Mouse (Mus musculus) bone marrow, adult 2 months (tissue): ENCODE measurements around the gene Zfp39. TPM values are rescaled to one million over a fixed set of nuclear protein-coding genes. Genes with fewer than 3 reads are reported as not detected.
"Not testable (repeated sequence)": the region's sequence is repeated elsewhere in the genome, so short reads cannot be mapped to it uniquely, and the experiment has no call there.

Experiments used
- H3K27ac ChIP-seq: fragments of 200-500 bp; 2 replicates; pipeline ENCODE4 v1.5.1; 2012; ENCODE audit warnings: low read depth, mild to moderate bottlenecking, control low read depth, inconsistent platforms, low read length; ENCODE audit not compliant: control insufficient read depth, poor library complexity, insufficient read depth
- H3K4me1 ChIP-seq: fragments of 200-500 bp; 2 replicates; pipeline ENCODE4 v1.6.1; 2011; ENCODE audit warnings: low read length; ENCODE audit not compliant: control insufficient read depth, insufficient read depth
- H3K4me3 ChIP-seq: fragments of 200-500 bp; replicated peaks from 2 replicates; pipeline ENCODE3; 2011; ENCODE audit warnings: mild to moderate bottlenecking, low read depth, low read length, control low read depth; ENCODE audit not compliant: control insufficient read depth
- CTCF ChIP-seq: fragments of 200-500 bp; IDR thresholded peaks from 2 replicates; pipeline ENCODE4 v1.5.1; 2011; ENCODE audit warnings: low read length, control low read depth; ENCODE audit not compliant: control insufficient read depth, insufficient read depth
- POLR2A ChIP-seq: fragments of 200-500 bp; IDR thresholded peaks from 2 replicates; pipeline ENCODE4 v1.6.1; 2011; ENCODE audit warnings: low read depth, mild to moderate bottlenecking, control low read depth, low read length, borderline replicate concordance; ENCODE audit not compliant: control insufficient read depth
- WGBS: fragments of 180-500 bp; shearing (Covaris S2); methylation state at CpG from one replicate; pipeline ENCODE4 v1.1.7; 2018; 5-methylcytosine and 5-hydroxymethylcytosine counted together
- polyA plus RNA-seq: library from polyadenylated mRNA; stranded (reverse); fragments of >200 nt; gene quantifications from 2 replicates; pipeline ENCODE4 v1.2.4, GENCODE M21; 2011; ENCODE audit warnings: low replicate concordance; ENCODE audit not compliant: missing spikeins, insufficient read depth, insufficient read length

Gene Zfp39
- polyA plus RNA-seq, 1 experiment, result 8.4 TPM

DNA sequence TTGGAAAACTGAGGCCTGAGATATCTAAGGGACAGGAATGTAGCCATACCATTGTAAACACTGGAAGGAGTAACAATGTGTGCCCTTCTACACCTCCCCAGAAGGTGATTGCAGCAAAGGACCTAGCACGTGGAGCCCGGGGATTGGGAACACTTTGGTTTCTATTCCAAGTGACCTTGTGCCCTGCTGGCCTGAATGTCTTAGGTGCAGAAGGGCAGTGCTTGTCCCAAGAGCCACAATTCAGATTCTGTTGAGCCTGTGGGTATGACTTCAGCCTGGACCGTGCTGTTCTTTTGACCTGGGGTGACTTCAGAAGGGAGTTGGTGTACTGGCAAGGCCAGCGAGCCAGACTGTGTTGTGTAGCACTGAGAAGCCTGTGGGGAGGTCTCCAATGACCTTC lies 33.1 kb downstream of the Zfp39 start:
- WGBS, result 87% methylated on average over 4 of the region's 4 CpGs
- no peaks in the 10 kb centered on the region; the same call in 1 of the 2 replicates for H3K4me1 ChIP-seq
- TF ChIP-seq POLR2A (no peak), CTCF (no peak)
- H3K4me3 ChIP-seq, result no peak overlapping the region
- no peak overlapping the region for H3K27ac ChIP-seq

DNA sequence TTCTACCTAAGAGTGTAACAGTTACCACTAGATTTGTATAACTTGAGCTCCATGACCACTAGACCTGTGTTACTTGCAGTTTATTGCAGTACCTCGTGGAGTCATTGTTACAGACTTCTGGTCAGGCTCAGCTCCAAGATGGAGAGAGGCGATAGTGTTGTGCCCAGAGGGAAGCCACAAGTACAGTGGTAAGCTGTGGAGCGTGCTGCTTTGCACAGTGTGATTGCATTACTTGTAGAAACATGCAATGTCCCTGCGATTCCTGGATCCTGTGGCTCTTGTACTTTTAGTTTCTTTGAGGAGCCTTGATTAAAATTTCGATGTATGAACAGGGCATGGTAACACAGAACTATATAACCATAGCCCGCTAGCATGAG lies 36.1 kb downstream of the Zfp39 start:
- Histone ChIP-seq H3K4me1 (no peaks in the 10 kb centered on the region; the same call in 1 of the 2 replicates), H3K27ac (no peak overlapping the region), H3K4me3 (no peak overlapping the region)
- TF ChIP-seq CTCF (no peak), POLR2A (no peak)
- WGBS, result 59% methylated on average over 6 of the region's 6 CpGs

DNA sequence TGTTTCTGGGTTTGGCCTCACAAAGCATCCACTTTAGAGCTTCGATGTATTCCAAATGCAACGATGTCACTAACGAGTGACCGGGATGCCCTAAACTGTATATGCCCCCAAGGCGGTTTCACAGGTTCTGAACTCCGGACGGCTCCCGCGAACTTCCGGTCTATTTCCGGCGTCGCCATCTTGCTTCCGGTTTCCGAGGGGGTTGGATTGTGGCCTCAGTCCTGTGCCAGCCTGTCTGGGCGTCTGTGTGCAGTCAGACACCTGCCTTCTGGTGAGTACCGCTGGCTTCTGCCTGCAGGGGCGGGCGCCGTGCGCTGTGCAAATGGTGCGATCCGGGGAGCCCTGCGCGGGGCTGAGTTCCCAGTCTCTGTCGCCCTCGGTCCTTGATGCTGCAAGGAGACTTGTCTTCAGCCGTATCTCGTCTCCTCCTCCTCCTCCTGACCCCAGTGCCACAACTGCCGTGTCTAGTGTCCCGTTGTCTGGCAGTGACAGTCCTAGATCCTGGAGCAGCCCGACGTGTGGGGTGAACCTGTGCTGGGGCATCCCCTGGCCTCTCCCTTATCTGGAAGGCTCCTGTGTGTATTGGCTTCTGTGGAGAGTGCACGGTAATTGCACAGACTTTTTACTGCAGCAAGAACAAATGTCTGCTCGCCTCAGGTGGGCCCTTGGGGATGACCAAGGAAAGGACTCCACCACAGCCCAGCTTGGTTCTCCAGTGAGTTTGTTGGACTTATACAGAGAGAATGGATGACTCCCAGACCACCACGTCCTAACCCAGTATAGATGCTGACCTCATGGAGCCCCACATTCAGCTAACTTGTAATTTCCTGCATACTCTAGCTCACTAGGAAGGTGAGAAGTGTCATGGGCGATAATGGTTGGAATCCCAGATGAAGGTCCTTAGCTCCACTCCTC lies 36.7 kb downstream of the Zfp39 start, which contains the start of gene 2810021J22Rik:
2810021J22Rik (plus strand) TSS at position 178 of the 915 bp plus-strand sequence.
- Histone ChIP-seq H3K4me1 (no peaks in the 10 kb centered on the region; the same call in 1 of the 2 replicates), H3K27ac (peak within 1 kb of the TSS; percentile 75), H3K4me3 (peak within 1 kb of the TSS; percentile 80)
- WGBS, result 5% methylated on average over 37 of the region's 37 CpGs
- TF ChIP-seq CTCF, result no peak
- TF ChIP-seq POLR2A, result peak; percentile 72; the same call in 1 of the 2 replicates

DNA sequence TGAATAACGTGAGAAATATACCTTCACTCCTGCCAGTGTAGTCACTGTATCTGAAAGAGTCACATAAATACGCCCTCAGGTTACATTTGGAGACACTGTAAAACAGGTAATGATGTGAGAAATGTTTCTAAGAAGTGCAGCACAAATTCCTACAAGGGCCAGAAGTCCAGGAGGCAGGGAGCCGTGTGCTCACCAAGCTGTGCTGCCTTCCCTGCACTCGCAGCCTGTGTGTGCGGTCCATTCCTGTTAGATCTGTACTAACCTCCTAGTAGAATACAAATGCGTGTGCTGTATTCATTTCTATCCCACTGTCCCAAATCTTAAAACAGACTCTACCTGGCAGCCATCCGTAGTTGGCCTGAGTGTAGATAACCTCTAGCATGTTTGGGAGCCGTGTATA lies 43.3 kb downstream of the Zfp39 start:
- 92% methylated on average over 8 of the region's 8 CpGs for WGBS
- no peaks in the 10 kb centered on the region for H3K4me1 ChIP-seq
- no peak overlapping the region for H3K4me3 ChIP-seq
- H3K27ac ChIP-seq, result no peak overlapping the region
- TF ChIP-seq POLR2A (no peak), CTCF (no peak)

DNA sequence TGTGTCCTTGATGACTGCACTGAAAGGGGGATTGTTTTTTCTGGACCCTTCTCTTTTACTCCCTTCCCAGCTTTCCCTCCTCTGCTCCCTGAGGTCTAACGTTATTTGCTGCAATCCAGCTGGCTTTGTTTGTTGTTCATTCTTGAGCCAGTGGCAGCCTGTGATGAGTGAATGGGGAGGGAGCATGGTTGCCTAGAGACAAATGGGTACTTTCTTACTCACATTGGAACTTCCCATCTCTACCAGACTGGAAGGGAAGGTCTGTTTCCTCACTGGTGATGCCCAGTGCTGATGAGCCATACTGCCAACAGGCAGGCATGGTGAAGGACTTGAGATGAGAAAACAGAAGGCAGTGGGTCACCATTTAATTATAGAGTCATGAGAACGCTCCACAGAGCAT lies 54.3 kb downstream of the Zfp39 start:
- no peak for TF ChIP-seq CTCF
- no peak for TF ChIP-seq POLR2A
- Histone ChIP-seq H3K4me3 (no peak overlapping the region), H3K4me1 (peaks cover 2% of the 10 kb centered on the region), H3K27ac (no peak overlapping the region)
- 91% methylated on average over 2 of the region's 2 CpGs for WGBS

DNA sequence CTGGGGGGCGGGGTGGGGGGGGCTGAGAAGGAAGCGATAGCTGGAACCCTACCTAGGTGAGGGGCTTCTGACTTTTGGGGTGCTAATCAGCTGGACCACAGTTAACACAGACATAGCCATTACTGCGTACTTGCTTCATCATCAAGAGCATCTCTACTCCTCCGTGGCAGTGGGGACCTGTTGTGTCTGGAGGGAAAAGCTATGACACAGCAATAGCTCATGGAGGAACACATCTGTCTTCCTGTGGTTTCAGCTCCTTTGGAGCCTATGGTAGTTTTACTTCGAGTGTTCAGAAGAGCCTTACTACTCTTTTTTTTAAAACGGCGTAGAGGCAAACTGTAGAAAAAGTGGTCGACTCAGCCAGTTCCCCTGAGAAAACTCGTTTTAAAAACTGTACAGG lies 56.4 kb downstream of the Zfp39 start:
- peak overlapping the region; percentile 58 for H3K4me3 ChIP-seq
- no peak for TF ChIP-seq POLR2A
- no peak for TF ChIP-seq CTCF
- WGBS, result 8% methylated on average over 9 of the region's 9 CpGs
- H3K27ac ChIP-seq, result no peak overlapping the region
- peaks cover 2% of the 10 kb centered on the region for H3K4me1 ChIP-seq

DNA sequence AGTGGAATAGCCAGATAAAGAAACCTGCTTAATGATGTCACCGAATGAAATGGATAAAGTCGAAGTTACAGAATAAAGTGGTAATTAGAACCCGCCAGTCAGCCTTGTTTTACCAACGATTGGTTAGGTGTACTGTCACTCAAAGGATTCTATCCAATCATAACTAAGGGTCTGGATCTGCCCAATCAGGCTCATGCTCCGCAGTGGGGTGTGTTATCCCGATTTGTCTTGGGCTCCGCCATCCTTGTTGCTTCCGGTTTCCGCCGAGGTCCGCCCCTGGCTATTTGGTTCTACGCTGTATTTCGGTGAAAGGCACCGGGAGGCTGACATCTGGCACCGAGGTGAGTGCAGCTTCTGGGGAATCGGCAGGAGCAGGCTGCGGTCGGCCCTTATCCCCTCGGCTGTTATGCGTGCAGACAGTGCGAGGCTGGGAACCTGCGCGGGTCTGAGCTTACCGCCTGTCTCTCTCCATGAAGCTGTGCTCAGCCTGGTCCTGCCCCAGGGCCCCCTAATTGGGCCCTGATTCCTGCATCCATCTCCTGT lies 57.0 kb downstream of the Zfp39 start, which contains the start of gene Gm12258:
Gm12258 (plus strand) TSS at position 240 of the 543 bp plus-strand sequence.
- Histone ChIP-seq H3K4me3 (peak within 1 kb of the TSS; percentile 81), H3K27ac (peak within 1 kb of the TSS; percentile 49)
- under 1% methylated on average over 24 of the region's 24 CpGs for WGBS

DNA sequence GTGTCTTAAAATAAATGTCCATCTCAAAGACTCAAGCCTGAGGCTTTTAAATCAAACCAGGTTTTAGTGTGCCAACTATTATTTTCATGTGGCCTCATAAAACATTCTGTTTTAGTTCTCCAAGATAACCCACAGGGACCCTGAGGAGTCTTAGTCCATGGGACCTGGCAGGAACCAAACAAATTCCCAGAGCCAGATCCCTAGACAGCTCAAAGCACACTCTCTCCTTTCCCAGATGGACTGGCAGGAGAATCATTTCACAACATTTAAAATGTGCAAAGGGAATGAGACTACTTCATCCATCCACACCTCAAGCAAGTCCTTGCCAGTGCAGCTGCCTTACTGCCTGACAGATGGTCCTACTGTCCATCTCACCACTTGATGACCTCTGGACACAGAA lies 65.1 kb downstream of the Zfp39 start, which contains the start of gene Olfr311:
Olfr311 (plus strand) TSS at position 301 of the 400 bp plus-strand sequence.
- not testable (repeated sequence) for H3K27ac ChIP-seq, H3K4me3 ChIP-seq, H3K4me1 ChIP-seq

More for the DNA sequence above, 57.0 kb downstream of the Zfp39 start, which contains the start of gene Gm12258:
- TF ChIP-seq POLR2A, result peak; percentile 66; the same call in 1 of the 2 replicates
- TF ChIP-seq CTCF, result no peak
- H3K4me1 ChIP-seq, result peaks cover 2% of the 10 kb centered on the region

Other genes with a start within 250 kb of the Zfp39 start
- 0.77 TPM in 1 of 2 replicates, not detected in the other for gene Olfr322, start 245.4 kb downstream of the Zfp39 start, polyA plus RNA-seq
- not detected in 2 replicates for gene Olfr320, start 223.1 kb downstream of the Zfp39 start, polyA plus RNA-seq
- gene Olfr319, start 205.1 kb downstream of the Zfp39 start, polyA plus RNA-seq, result not detected in 2 replicates
- gene Olfr318, start 180.2 kb downstream of the Zfp39 start, polyA plus RNA-seq, result not detected in 2 replicates
- not detected in 2 replicates for gene Olfr317, start 165.0 kb downstream of the Zfp39 start, polyA plus RNA-seq
- not detected in 2 replicates for gene Olfr316, start 151.5 kb downstream of the Zfp39 start, polyA plus RNA-seq
- gene Olfr315, start 131.0 kb downstream of the Zfp39 start, polyA plus RNA-seq, result not detected in 2 replicates
- not detected in 2 replicates for gene Olfr314, start 121.3 kb downstream of the Zfp39 start, polyA plus RNA-seq
- not detected in 2 replicates for gene Fam183b, start 102.3 kb downstream of the Zfp39 start, polyA plus RNA-seq
- gene Olfr313, start 89.2 kb downstream of the Zfp39 start, polyA plus RNA-seq, result not detected in 2 replicates
- gene Olfr312, start 75.0 kb downstream of the Zfp39 start, polyA plus RNA-seq, result not detected in 2 replicates
- not detected in 2 replicates for gene Olfr311, start 65.0 kb downstream of the Zfp39 start, polyA plus RNA-seq
- gene Gm12258, start 57.1 kb downstream of the Zfp39 start, polyA plus RNA-seq, result 1.4 and 1.6 TPM in 2 replicates
- 1.3 and 5.5 TPM in 2 replicates for gene 2810021J22Rik, start 37.0 kb downstream of the Zfp39 start, polyA plus RNA-seq
- 65.1 and 93.5 TPM in 2 replicates for gene Btnl10, start 13.7 kb upstream of the Zfp39 start, polyA plus RNA-seq
- gene Rnf187, start 34.7 kb upstream of the Zfp39 start, polyA plus RNA-seq, result 108 and 135 TPM in 2 replicates
- 18.8 and 22.9 TPM in 2 replicates for gene Hist3h2ba, start 44.7 kb upstream of the Zfp39 start, polyA plus RNA-seq
- gene Hist3h2a, start 50.5 kb upstream of the Zfp39 start, polyA plus RNA-seq, result 22.9 and 25.6 TPM in 2 replicates
- 0.29 TPM in 1 of 2 replicates, not detected in the other for gene Trim17, start 50.5 kb upstream of the Zfp39 start, polyA plus RNA-seq
- gene Trim11, start 73.9 kb upstream of the Zfp39 start, polyA plus RNA-seq, result 37.2 and 67.8 TPM in 2 replicates
- gene Obscn, start 232.2 kb upstream of the Zfp39 start, polyA plus RNA-seq, result 1.3 and 5.0 TPM in 2 replicates